Mouse (Mus musculus): ENCODE data around the gene Rcsd1. TPM values are rescaled to one million over a fixed set of nuclear protein-coding genes. Genes with fewer than 3 reads are reported as not detected.

The Rcsd1 gene
- polyA plus RNA-seq, 1 experiment: 0.04 TPM

DNA sequence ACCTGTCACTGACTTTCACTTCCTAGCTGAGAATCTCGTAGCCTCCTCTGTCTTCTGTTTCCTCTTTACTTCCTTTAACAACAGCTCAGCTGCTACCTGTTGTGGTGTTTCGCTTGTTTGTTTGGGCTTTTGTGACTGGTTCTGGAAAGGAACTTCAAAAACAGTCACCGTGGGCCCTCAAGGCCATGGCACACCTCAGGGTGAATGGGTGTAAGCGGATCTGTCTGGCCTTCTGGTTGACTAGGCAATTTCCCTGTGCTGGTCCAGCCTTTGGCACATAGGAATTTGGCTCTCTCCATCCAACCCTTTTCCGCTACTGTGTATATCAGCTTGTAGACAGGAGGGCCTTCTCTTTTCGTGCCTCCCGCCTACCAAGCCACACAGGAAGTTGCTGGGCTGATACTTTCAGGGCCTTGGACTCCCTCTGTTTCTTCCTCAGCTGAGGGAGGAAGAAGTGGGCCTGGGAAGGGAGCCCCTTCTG lies 3.6 kb downstream of the Rcsd1 start:
- Histone ChIP-seq H3K4me3 (no peak overlapping the region), H3K79me2 (ENCODE audit: control insufficient read depth, insufficient read depth) (no peaks in the 10 kb centered on the region), H3ac (ENCODE audit: control insufficient read depth, insufficient read length) (no peak overlapping the region), H3K4me2 (ENCODE audit: low read depth) (no peak overlapping the region), H3K36me3 (ENCODE audit: control insufficient read depth, insufficient read depth) (no peaks in the 10 kb centered on the region), H3K27me3 (ENCODE audit: control insufficient read depth, insufficient read depth, insufficient read length) (peaks cover 58% of the 10 kb centered on the region)
- TF ChIP-seq E2F4 (IDR thresholded peaks at IDR 0.05; ENCODE audit: insufficient read depth): no peak
- no peak for TF ChIP-seq MAX (IDR thresholded peaks at IDR 0.05; ENCODE audit: low read depth)
- TF ChIP-seq POLR2A (IDR thresholded peaks at IDR 0.05; ENCODE audit: insufficient read length, low read depth): no peak
- no peak for TF ChIP-seq TCF3 (IDR thresholded peaks at IDR 0.05; ENCODE audit: insufficient read length, low read depth)

DNA sequence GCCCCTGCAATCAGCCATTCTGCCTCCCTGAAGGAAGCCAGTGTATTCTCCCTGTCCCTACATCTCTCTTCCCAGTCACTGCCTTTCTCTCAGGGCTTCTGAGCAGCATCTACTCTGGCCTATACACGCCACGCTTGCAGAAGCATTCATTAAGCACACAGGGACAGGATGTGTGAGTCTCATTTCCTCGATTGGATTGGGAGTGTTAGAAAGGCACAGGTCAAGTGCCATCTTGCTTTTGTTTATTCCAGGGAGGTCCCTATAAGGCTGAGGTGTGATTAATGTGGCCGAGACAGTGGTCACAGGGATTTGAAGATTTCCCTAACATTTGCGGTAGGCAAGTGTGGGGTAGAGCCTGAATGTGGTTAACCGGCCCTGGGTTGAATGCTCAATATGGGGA lies 4.2 kb downstream of the Rcsd1 start:
- Histone ChIP-seq H3ac (ENCODE audit: control insufficient read depth, insufficient read length) (no peak overlapping the region), H3K4me3 (no peak overlapping the region), H3K27me3 (ENCODE audit: control insufficient read depth, insufficient read depth, insufficient read length) (peaks cover 61% of the 10 kb centered on the region), H3K4me2 (ENCODE audit: low read depth) (no peak overlapping the region), H3K36me3 (ENCODE audit: control insufficient read depth, insufficient read depth) (no peaks in the 10 kb centered on the region), H3K79me2 (ENCODE audit: control insufficient read depth, insufficient read depth) (no peaks in the 10 kb centered on the region)
- no peak for TF ChIP-seq USF1 (IDR thresholded peaks at IDR 0.05; ENCODE audit: low read depth)
- TF ChIP-seq POLR2AphosphoS2 (IDR thresholded peaks at IDR 0.05; ENCODE audit: insufficient read length, low read depth): no peak
- no peak for TF ChIP-seq SRF (IDR thresholded peaks at IDR 0.05; ENCODE audit: control insufficient read depth, insufficient read length, low read depth)
- no peak for TF ChIP-seq TCF3 (IDR thresholded peaks at IDR 0.05; ENCODE audit: insufficient read length, low read depth)
- TF ChIP-seq MYOD1 (IDR thresholded peaks at IDR 0.05; ENCODE audit: control insufficient read depth in 1 of 3, insufficient read length in 2 of 3, low read depth in 2 of 3): no peak
- TF ChIP-seq POLR2A (IDR thresholded peaks at IDR 0.05; ENCODE audit: insufficient read length, low read depth): no peak
- TF ChIP-seq TCF12 (IDR thresholded peaks at IDR 0.05; ENCODE audit: insufficient read depth, poor library complexity, severe bottlenecking): no peak
- TF ChIP-seq CEBPB (IDR thresholded peaks at IDR 0.05; ENCODE audit: insufficient read depth, poor library complexity, severe bottlenecking): no peak
- TF ChIP-seq MYOG (IDR thresholded peaks at IDR 0.05; ENCODE audit: control insufficient read depth in 1 of 3, insufficient read depth in 1 of 3, insufficient read length in 2 of 3, low read depth in 2 of 3): no peak
- no peak for TF ChIP-seq MAX (IDR thresholded peaks at IDR 0.05; ENCODE audit: low read depth)
- no peak for TF ChIP-seq E2F4 (IDR thresholded peaks at IDR 0.05; ENCODE audit: insufficient read depth)
- no peak for TF ChIP-seq REST (IDR thresholded peaks at IDR 0.05; ENCODE audit: insufficient read depth, insufficient read length)

DNA sequence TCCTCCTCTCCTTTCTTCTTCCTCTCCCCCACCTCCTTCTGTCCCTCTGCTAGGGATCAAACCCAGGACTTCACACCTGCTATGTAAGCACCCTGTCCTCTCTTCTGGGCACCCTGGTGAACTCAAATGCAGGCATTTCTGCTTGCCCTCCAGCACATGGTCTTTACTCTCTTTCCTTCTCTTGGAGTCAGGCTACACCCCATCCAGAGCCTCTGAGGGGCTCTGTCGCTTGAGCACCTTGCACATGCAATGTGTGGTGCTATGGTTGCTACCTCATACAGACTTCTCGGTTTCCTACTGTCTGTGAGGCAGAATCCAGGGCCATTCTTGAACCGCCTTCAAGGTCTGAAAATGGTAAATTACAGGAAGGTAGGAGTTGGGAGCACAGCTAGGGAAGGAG lies 4.7 kb downstream of the Rcsd1 start:
- H3K27me3 ChIP-seq (ENCODE audit: control insufficient read depth, insufficient read depth, insufficient read length): peaks cover 60% of the 10 kb centered on the region

DNA sequence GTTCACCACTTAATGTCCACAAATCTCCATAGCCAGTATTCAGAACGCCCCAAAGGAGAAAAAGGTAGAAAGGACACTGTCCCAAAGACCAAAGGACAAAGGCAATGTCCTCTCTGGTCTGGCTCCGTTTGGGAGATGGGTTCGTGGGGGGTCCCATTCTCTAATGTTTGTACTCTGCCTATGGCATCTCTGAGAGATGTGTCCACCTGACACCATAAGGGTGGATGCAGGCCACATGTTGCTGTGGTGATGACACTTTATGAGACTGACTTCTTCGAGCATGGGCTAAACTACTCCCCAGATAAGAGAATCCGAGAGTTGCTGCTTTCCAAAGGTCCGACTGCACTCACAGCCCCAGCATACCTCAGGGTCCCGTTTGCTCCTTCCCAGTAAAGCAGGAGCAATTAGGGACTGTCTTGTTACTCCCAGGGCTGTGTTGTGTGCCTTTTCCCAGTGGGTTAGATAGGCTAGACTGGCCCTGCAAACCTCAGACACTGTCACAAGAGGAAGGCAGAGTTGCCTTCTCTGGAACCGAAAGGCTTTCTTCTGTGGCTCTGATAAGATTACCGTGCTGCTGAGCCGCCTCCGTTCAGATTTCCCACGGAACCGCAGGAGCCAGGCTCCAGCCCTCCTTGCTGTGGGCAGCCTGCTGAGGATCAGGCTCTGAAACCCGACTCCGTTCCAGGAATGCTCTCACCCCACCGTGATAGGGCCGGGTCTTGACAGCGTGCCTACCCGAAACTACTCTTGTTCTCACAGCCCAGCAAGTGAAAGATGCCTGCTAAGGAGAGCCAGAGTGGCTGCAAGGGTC lies 7.1 kb downstream of the Rcsd1 start:
- Histone ChIP-seq H3K79me2 (ENCODE audit: control insufficient read depth, insufficient read depth) (no peaks in the 10 kb centered on the region), H3K27me3 (ENCODE audit: control insufficient read depth, insufficient read depth, insufficient read length) (peaks cover 53% of the 10 kb centered on the region), H3K4me3 (no peak overlapping the region), H3K36me3 (ENCODE audit: control insufficient read depth, insufficient read depth) (no peaks in the 10 kb centered on the region), H3ac (ENCODE audit: control insufficient read depth, insufficient read length) (no peak overlapping the region), H3K4me2 (ENCODE audit: low read depth) (peak overlapping the region; percentile 53)
- TF ChIP-seq POLR2A (IDR thresholded peaks at IDR 0.05; ENCODE audit: insufficient read length, low read depth) (no peak), MAX (IDR thresholded peaks at IDR 0.05; ENCODE audit: low read depth) (no peak), TCF12 (IDR thresholded peaks at IDR 0.05; ENCODE audit: insufficient read depth, poor library complexity, severe bottlenecking) (no peak), E2F4 (IDR thresholded peaks at IDR 0.05; ENCODE audit: insufficient read depth) (no peak), REST (IDR thresholded peaks at IDR 0.05; ENCODE audit: insufficient read depth, insufficient read length) (no peak), MYOD1 (IDR thresholded peaks at IDR 0.05; ENCODE audit: control insufficient read depth in 1 of 3, insufficient read length in 2 of 3, low read depth in 2 of 3) (no peak), SRF (IDR thresholded peaks at IDR 0.05; ENCODE audit: control insufficient read depth, insufficient read length, low read depth) (no peak), TCF3 (IDR thresholded peaks at IDR 0.05; ENCODE audit: insufficient read length, low read depth) (no peak), USF1 (IDR thresholded peaks at IDR 0.05; ENCODE audit: low read depth) (no peak), CEBPB (IDR thresholded peaks at IDR 0.05; ENCODE audit: insufficient read depth, poor library complexity, severe bottlenecking) (no peak), POLR2AphosphoS2 (IDR thresholded peaks at IDR 0.05; ENCODE audit: insufficient read length, low read depth) (no peak), MYOG (IDR thresholded peaks at IDR 0.05; ENCODE audit: control insufficient read depth in 1 of 3, insufficient read depth in 1 of 3, insufficient read length in 2 of 3, low read depth in 2 of 3) (no peak)

More for the DNA sequence above, 4.7 kb downstream of the Rcsd1 start:
- Histone ChIP-seq H3K4me3 (no peak overlapping the region), H3ac (ENCODE audit: control insufficient read depth, insufficient read length) (no peak overlapping the region), H3K4me2 (ENCODE audit: low read depth) (no peak overlapping the region), H3K79me2 (ENCODE audit: control insufficient read depth, insufficient read depth) (no peaks in the 10 kb centered on the region), H3K36me3 (ENCODE audit: control insufficient read depth, insufficient read depth) (no peaks in the 10 kb centered on the region)
- TF ChIP-seq CEBPB (IDR thresholded peaks at IDR 0.05; ENCODE audit: insufficient read depth, poor library complexity, severe bottlenecking): no peak
- TF ChIP-seq TCF12 (IDR thresholded peaks at IDR 0.05; ENCODE audit: insufficient read depth, poor library complexity, severe bottlenecking): no peak
- TF ChIP-seq MYOD1 (IDR thresholded peaks at IDR 0.05; ENCODE audit: control insufficient read depth in 1 of 3, insufficient read length in 2 of 3, low read depth in 2 of 3): no peak
- no peak for TF ChIP-seq USF1 (IDR thresholded peaks at IDR 0.05; ENCODE audit: low read depth)
- no peak for TF ChIP-seq MYOG (IDR thresholded peaks at IDR 0.05; ENCODE audit: control insufficient read depth in 1 of 3, insufficient read depth in 1 of 3, insufficient read length in 2 of 3, low read depth in 2 of 3)
- no peak for TF ChIP-seq REST (IDR thresholded peaks at IDR 0.05; ENCODE audit: insufficient read depth, insufficient read length)
- TF ChIP-seq POLR2AphosphoS2 (IDR thresholded peaks at IDR 0.05; ENCODE audit: insufficient read length, low read depth): no peak

Measured in myocyte (in vitro differentiated cells).